Mouse (Mus musculus) layer of hippocampus, postnatal 14 days (tissue): ENCODE results near the gene Gm20671. TPM values are rescaled to one million over a fixed set of nuclear protein-coding genes. Genes with fewer than 3 reads are reported as not detected.
A peak's percentile ranks its signal among the peaks of the same experiment; 100 is the strongest.
"Not testable (repeated sequence)": the region's sequence is repeated elsewhere in the genome, so short reads cannot be mapped to it uniquely, and the experiment has no call there.

Experiments
- DNase-seq, 2 experiments: peaks; one replicate each; pipeline ENCODE4 v3.0.0; 2021 to 2022; ENCODE audit warnings: low spot score in 2 of 2, mixed read lengths in 1 of 2
- total RNA-seq, 2 experiments: library from RNA; stranded (reverse); gene quantifications; 2 replicates each; pipeline ENCODE4 v1.2.3; 2021

Gene Gm20671
- total RNA-seq, 2 experiments from 2014 or later: not detected

GRCm38 (mm10) chr5:32740138-32740537 lies 86.8 kb downstream of the Gm20671 start:
- no peak for DNase-seq

- DNase-seq: not testable (repeated sequence)
Measured at GRCm38 (mm10) chr5:32736770-32737169, 90.1 kb downstream of the Gm20671 start.

- no peak for DNase-seq
Measured at GRCm38 (mm10) chr5:32735779-32736178, 91.1 kb downstream of the Gm20671 start.

- DNase-seq: not testable (repeated sequence)
Measured at GRCm38 (mm10) chr5:32733892-32734291, 93.0 kb downstream of the Gm20671 start.

GRCm38 (mm10) chr5:32728851-32729250 lies 98.1 kb downstream of the Gm20671 start:
- no peak for DNase-seq

- DNase-seq: no peak
Measured at GRCm38 (mm10) chr5:32728300-32728699, 98.6 kb downstream of the Gm20671 start.

- not testable (repeated sequence) for DNase-seq
Measured at GRCm38 (mm10) chr5:32725397-32725796, 101.5 kb downstream of the Gm20671 start.

- no peak for DNase-seq
Measured at GRCm38 (mm10) chr5:32723981-32724380, 102.9 kb downstream of the Gm20671 start.

GRCm38 (mm10) chr5:32722711-32723110 lies 104.2 kb downstream of the Gm20671 start:
- not testable (repeated sequence) for DNase-seq

GRCm38 (mm10) chr5:32722263-32722662 lies 104.6 kb downstream of the Gm20671 start:
- no peak for DNase-seq

GRCm38 (mm10) chr5:32721316-32721715 lies 105.6 kb downstream of the Gm20671 start:
- no peak for DNase-seq

- DNase-seq: no peak
Measured at GRCm38 (mm10) chr5:32720416-32720815, 106.5 kb downstream of the Gm20671 start.

- DNase-seq: no peak
Measured at GRCm38 (mm10) chr5:32718916-32719315, 108.0 kb downstream of the Gm20671 start.

- no peak for DNase-seq
Measured at GRCm38 (mm10) chr5:32717726-32718125, 109.2 kb downstream of the Gm20671 start.

GRCm38 (mm10) chr5:32713703-32714467 lies 113.0 kb downstream of the Gm20671 start:
- DNase-seq: peak; percentile 90 to 95

GRCm38 (mm10) chr5:32713042-32713702 lies 113.7 kb downstream of the Gm20671 start:
- DNase-seq: no peak

- DNase-seq: no peak
Measured at GRCm38 (mm10) chr5:32712221-32713041, 114.5 kb downstream of the Gm20671 start.

GRCm38 (mm10) chr5:32711485-32711884 lies 115.4 kb downstream of the Gm20671 start:
- DNase-seq: no peak

GRCm38 (mm10) chr5:32706226-32706780 lies 120.6 kb downstream of the Gm20671 start:
- DNase-seq: no peak

- DNase-seq: no peak
Measured at GRCm38 (mm10) chr5:32697208-32697867, 129.6 kb downstream of the Gm20671 start.

GRCm38 (mm10) chr5:32693411-32693810 lies 133.5 kb downstream of the Gm20671 start:
- no peak for DNase-seq
